26 mouse cellular contexts compared by ENCODE assay signal in the genomic region with DNA sequence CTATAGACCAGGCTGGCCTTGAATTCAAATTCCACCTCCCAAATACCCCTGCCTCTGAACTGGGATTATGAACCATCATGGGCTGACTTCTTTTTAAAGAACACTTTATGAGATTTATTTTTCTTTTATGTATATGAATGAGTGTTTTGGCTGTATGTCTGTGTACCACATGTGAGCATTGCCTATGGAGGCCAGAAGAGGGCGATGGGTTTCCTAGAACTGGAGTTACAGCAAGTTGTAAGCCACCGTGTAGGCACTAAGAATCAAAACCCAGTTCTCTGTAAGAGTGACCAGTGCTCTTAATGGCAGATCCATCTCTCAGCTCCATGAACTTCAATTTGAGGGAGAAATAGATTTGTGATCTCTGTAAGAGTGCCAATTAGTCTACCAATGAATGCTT. TPM values are rescaled to one million over a fixed set of nuclear protein-coding genes. Genes with fewer than 3 reads are reported as not detected.
DNase-seq lines count a peak whose midpoint lies in the region; ATAC-seq and TF ChIP-seq lines count a peak whose summit lies in the region.
"Had no signal": no experiment of that assay in that cellular context is flagged by ENCODE, and none has a peak within 500 bp of the region (broad histone marks: within the 10 kb centered on the region; RNA-seq: fewer than 3 reads in every experiment).

No protein-coding gene starts in this region.

- no peaks in the 10 kb centered on the region for H3K4me1 ChIP-seq in intestine, postnatal 0 days (replicated peaks; ENCODE audit: control insufficient read depth, insufficient read depth, low read length)
- no peaks in the 10 kb centered on the region for H3K4me1 ChIP-seq in intestine, embryonic 15.5 days (replicated peaks)
- H3K4me1 ChIP-seq in bone marrow macrophage, adult 2 months (ENCODE audit: control insufficient read depth, insufficient read depth, low read length): peaks cover 63% of the 10 kb centered on the region
- no peaks in the 10 kb centered on the region for H3K4me1 ChIP-seq in stomach, postnatal 0 days (replicated peaks; ENCODE audit: control insufficient read depth, insufficient read depth)
- H3K4me1 ChIP-seq: embryonic facial prominence, embryonic 15.5 days; heart, embryonic 13.5 days; neural tube, embryonic 12.5 days had no signal

- peak; percentile 44 for TF ChIP-seq CTCF in intestine, postnatal 0 days (IDR thresholded peaks at IDR 0.05; ENCODE audit: low read depth)
- TF ChIP-seq CTCF in bone marrow macrophage, adult 2 months (IDR thresholded peaks at IDR 0.05; ENCODE audit: low read depth, low read length): no peak
- peak; percentile 38 for TF ChIP-seq CTCF in stomach, postnatal 0 days (IDR thresholded peaks at IDR 0.05; ENCODE audit: low read depth)

- H3K4me3 ChIP-seq in intestine, postnatal 0 days (ENCODE audit: low read depth, low read length): no peak overlapping the region
- no peak overlapping the region for H3K4me3 ChIP-seq in intestine, embryonic 15.5 days (replicated peaks)
- no peak overlapping the region for H3K4me3 ChIP-seq in bone marrow macrophage, adult 2 months (ENCODE audit: insufficient read depth, low read length)
- H3K4me3 ChIP-seq in stomach, postnatal 0 days (ENCODE audit: low read depth, low read length): no peak overlapping the region
- H3K4me3 ChIP-seq: embryonic facial prominence, embryonic 15.5 days; heart, embryonic 13.5 days; neural tube, embryonic 12.5 days had no signal

- DNase-seq in thymus, postnatal 0 days (ENCODE audit: low spot score): peak; percentile 27
- DNase-seq in thymus, postnatal 36 days: no peak
- no peak for DNase-seq in stomach, postnatal 0 days (ENCODE audit: low spot score)
- DNase-seq in gastrocnemius, postnatal 4 days (ENCODE audit: low spot score in 2 of 2): no peak
- DNase-seq in cerebellum, postnatal 36 days: no peak
- DNase-seq: adrenal gland, postnatal 25 days; cerebellum, adult 9-11 months; gastrocnemius, postnatal 14 days; heart, postnatal 36 days; kidney, adult 8-10 months; layer of hippocampus, postnatal 36 days; left cerebral cortex, postnatal 4 days had no signal

- H3K4me2 ChIP-seq in intestine, postnatal 0 days (replicated peaks; ENCODE audit: low read depth): no peak overlapping the region
- H3K4me2 ChIP-seq in intestine, embryonic 15.5 days (replicated peaks): no peak overlapping the region
- no peak overlapping the region for H3K4me2 ChIP-seq in stomach, postnatal 0 days (replicated peaks; ENCODE audit: low read depth)
- H3K4me2 ChIP-seq: embryonic facial prominence, embryonic 15.5 days; heart, embryonic 13.5 days; neural tube, embryonic 12.5 days had no signal

- no peak for ATAC-seq in intestine, postnatal 0 days
- no peak for ATAC-seq in intestine, embryonic 15.5 days
- no peak for ATAC-seq in stomach, postnatal 0 days (ENCODE audit: low FRiP score, low TSS enrichment)
- ATAC-seq: activated CD4-positive, CD25-positive, alpha-beta regulatory T cell, adult 4 months; hindbrain, embryonic 16.5 days; lung, postnatal 0 days; Patski had no signal

- TF ChIP-seq EP300 in stomach, postnatal 0 days (optimal IDR thresholded peaks at IDR 0.05): no peak

- TF ChIP-seq POLR2A in bone marrow macrophage, adult 2 months (IDR thresholded peaks at IDR 0.05; ENCODE audit: borderline replicate concordance, low read depth, low read length): no peak

- no peak overlapping the region for H3K27ac ChIP-seq in intestine, postnatal 0 days (ENCODE audit: low read depth, low read length)
- H3K27ac ChIP-seq in intestine, embryonic 15.5 days: no peak overlapping the region
- H3K27ac ChIP-seq in bone marrow macrophage, adult 2 months (ENCODE audit: insufficient read depth, low read depth, low read length): peak overlapping the region; percentile 70
- no peak overlapping the region for H3K27ac ChIP-seq in stomach, postnatal 0 days (replicated peaks)
- H3K27ac ChIP-seq: embryonic facial prominence, embryonic 15.5 days; heart, embryonic 13.5 days; neural tube, embryonic 12.5 days had no signal

- H3K9me3 ChIP-seq in intestine, postnatal 0 days (ENCODE audit: control insufficient read depth): no peaks in the 10 kb centered on the region
- no peaks in the 10 kb centered on the region for H3K9me3 ChIP-seq in intestine, embryonic 15.5 days
- H3K9me3 ChIP-seq in stomach, postnatal 0 days (ENCODE audit: control insufficient read depth, low read length): no peaks in the 10 kb centered on the region
- H3K9me3 ChIP-seq: embryonic facial prominence, embryonic 15.5 days; heart, embryonic 13.5 days; neural tube, embryonic 12.5 days had no signal

- no peaks in the 10 kb centered on the region for H3K27me3 ChIP-seq in intestine, postnatal 0 days (replicated peaks; ENCODE audit: control insufficient read depth, insufficient read depth, low read length)
- H3K27me3 ChIP-seq in intestine, embryonic 15.5 days (replicated peaks): no peaks in the 10 kb centered on the region
- H3K27me3 ChIP-seq in stomach, postnatal 0 days (ENCODE audit: control insufficient read depth, insufficient read depth, low read length): no peaks in the 10 kb centered on the region
- H3K27me3 ChIP-seq: embryonic facial prominence, embryonic 15.5 days; heart, embryonic 13.5 days; neural tube, embryonic 12.5 days; Patski had no signal

- no peak overlapping the region for H3K9ac ChIP-seq in intestine, postnatal 0 days (ENCODE audit: low read depth, low read length)
- H3K9ac ChIP-seq in intestine, embryonic 15.5 days: no peak overlapping the region
- no peak overlapping the region for H3K9ac ChIP-seq in stomach, postnatal 0 days (ENCODE audit: low read length)
- H3K9ac ChIP-seq: embryonic facial prominence, embryonic 15.5 days; heart, embryonic 13.5 days; neural tube, embryonic 12.5 days had no signal

- 83% methylated on average over 2 of the region's 2 CpGs for WGBS in intestine, postnatal 0 days
- WGBS in intestine, embryonic 15.5 days: 81% methylated on average over 2 of the region's 2 CpGs
- 80% methylated on average over 2 of the region's 2 CpGs for WGBS in stomach, postnatal 0 days

- H3K36me3 ChIP-seq in intestine, postnatal 0 days (ENCODE audit: control insufficient read depth, insufficient read depth): peaks cover 73% of the 10 kb centered on the region
- peaks cover 35% of the 10 kb centered on the region for H3K36me3 ChIP-seq in intestine, embryonic 15.5 days
- H3K36me3 ChIP-seq in stomach, postnatal 0 days (ENCODE audit: control insufficient read depth, insufficient read depth, low read length): peaks cover 18% of the 10 kb centered on the region

RNA-seq across cellular contexts. Expression of gene Parp2, which starts 15.6 kb away (rescaled TPM):
- polyA plus RNA-seq in intestine, postnatal 0 days (2015; fragmentation: Nextera tagmentation; extraction: Ambion mirVana): 35.4 and 36.7 TPM in 2 replicates
- 57.1 and 59.2 TPM in 2 replicates for polyA plus RNA-seq in intestine, embryonic 15.5 days (2015; fragmentation: Nextera tagmentation; extraction: Ambion mirVana)
- polyA plus RNA-seq in thymus, postnatal 0 days (2015; fragmentation: Nextera tagmentation; extraction: Ambion mirVana): 54.8 and 58.9 TPM in 2 replicates
- 75.2 and 77.4 TPM in 2 replicates for polyA plus RNA-seq in bone marrow macrophage, adult 2 months (2012; ENCODE audit: insufficient read depth, insufficient read length, missing spikeins)
- 27.9 and 28.7 TPM in 2 replicates for polyA plus RNA-seq in stomach, postnatal 0 days (2015; fragmentation: Nextera tagmentation; extraction: Ambion mirVana)
- total RNA-seq in gastrocnemius, postnatal 4 days (2021): 10 to 100 TPM; 22.2 to 29.4 TPM

RNA-seq across cellular contexts. Expression of gene Ccnb1ip1, which starts 15.7 kb away (rescaled TPM):
- polyA plus RNA-seq in intestine, postnatal 0 days (2015; fragmentation: Nextera tagmentation; extraction: Ambion mirVana): not detected in 2 replicates
- polyA plus RNA-seq in intestine, embryonic 15.5 days (2015; fragmentation: Nextera tagmentation; extraction: Ambion mirVana): not detected in 2 replicates
- polyA plus RNA-seq in thymus, postnatal 0 days (2015; fragmentation: Nextera tagmentation; extraction: Ambion mirVana): not detected in 2 replicates
- polyA plus RNA-seq in bone marrow macrophage, adult 2 months (2012; ENCODE audit: insufficient read depth, insufficient read length, missing spikeins): not detected in 2 replicates
- not detected in 2 replicates for polyA plus RNA-seq in stomach, postnatal 0 days (2015; fragmentation: Nextera tagmentation; extraction: Ambion mirVana)
- not detected for total RNA-seq in gastrocnemius, postnatal 4 days (2021)
- total RNA-seq: adrenal gland, postnatal 25 days; heart, postnatal 36 days; layer of hippocampus, postnatal 36 days had no signal
- polyA plus RNA-seq: activated CD4-positive, CD25-positive, alpha-beta regulatory T cell, adult 4 months; embryonic facial prominence, embryonic 15.5 days; forebrain, embryonic 11.5 days; heart, embryonic 13.5 days; hindbrain, embryonic 16.5 days; large intestine, adult 2 months; liver, adult 2 months; lung, postnatal 0 days; neural tube, embryonic 12.5 days; urinary bladder, adult 2 months had no signal

RNA-seq across cellular contexts. Expression of gene Ttc5, which starts 37.9 kb away (rescaled TPM):
- 30.5 and 31.0 TPM in 2 replicates for polyA plus RNA-seq in intestine, postnatal 0 days (2015; fragmentation: Nextera tagmentation; extraction: Ambion mirVana)
- polyA plus RNA-seq in intestine, embryonic 15.5 days (2015; fragmentation: Nextera tagmentation; extraction: Ambion mirVana): 60.5 and 61.8 TPM in 2 replicates
- polyA plus RNA-seq in thymus, postnatal 0 days (2015; fragmentation: Nextera tagmentation; extraction: Ambion mirVana): 72.4 and 80.8 TPM in 2 replicates
- 49.3 and 55.7 TPM in 2 replicates for polyA plus RNA-seq in bone marrow macrophage, adult 2 months (2012; ENCODE audit: insufficient read depth, insufficient read length, missing spikeins)
- polyA plus RNA-seq in stomach, postnatal 0 days (2015; fragmentation: Nextera tagmentation; extraction: Ambion mirVana): 35.1 and 37.0 TPM in 2 replicates
- 10 to 100 TPM; 27.9 to 32.7 TPM for total RNA-seq in gastrocnemius, postnatal 4 days (2021)

RNA-seq across cellular contexts. Expression of gene Tep1, which starts 47.1 kb away (rescaled TPM):
- polyA plus RNA-seq in intestine, postnatal 0 days (2015; fragmentation: Nextera tagmentation; extraction: Ambion mirVana): 23.7 and 23.8 TPM in 2 replicates
- 10.4 and 13.3 TPM in 2 replicates for polyA plus RNA-seq in intestine, embryonic 15.5 days (2015; fragmentation: Nextera tagmentation; extraction: Ambion mirVana)
- 10.7 and 11.2 TPM in 2 replicates for polyA plus RNA-seq in thymus, postnatal 0 days (2015; fragmentation: Nextera tagmentation; extraction: Ambion mirVana)
- 206 and 269 TPM in 2 replicates for polyA plus RNA-seq in bone marrow macrophage, adult 2 months (2012; ENCODE audit: insufficient read depth, insufficient read length, missing spikeins)
- 6.2 and 7.8 TPM in 2 replicates for polyA plus RNA-seq in stomach, postnatal 0 days (2015; fragmentation: Nextera tagmentation; extraction: Ambion mirVana)
- 10 to 100 TPM in 1 of 2 experiments, 1 to 10 TPM in 1; 9.7 to 12.2 TPM for total RNA-seq in gastrocnemius, postnatal 4 days (2021)
